Mouse (Mus musculus) gastrocnemius, postnatal 25 days (tissue): ENCODE results near the gene Cox10. TPM values are rescaled to one million over a fixed set of nuclear protein-coding genes. Genes with fewer than 3 reads are reported as not detected.

Source experiments
- DNase-seq: peaks from one replicate; pipeline ENCODE4 v3.0.0; 2022
- total RNA-seq, 2 experiments: library from RNA; stranded (reverse); gene quantifications; 1 replicate in 1 of 2; 2 replicates in 1 of 2; pipeline ENCODE4 v1.2.3; 2021

The Cox10 gene
- total RNA-seq, 2 experiments from 2014 or later, result 38.0 to 42.0 TPM

- DNase-seq, result no peak
Measured at GRCm38 (mm10) chr11:64047432-64047831, 31.8 kb downstream of the Cox10 start.

GRCm38 (mm10) chr11:64045041-64045440 lies 34.2 kb downstream of the Cox10 start:
- DNase-seq, result no peak

GRCm38 (mm10) chr11:64044024-64044423 lies 35.2 kb downstream of the Cox10 start:
- no peak for DNase-seq

- DNase-seq, result no peak
Measured at GRCm38 (mm10) chr11:64041281-64041680, 38.0 kb downstream of the Cox10 start.

GRCm38 (mm10) chr11:64039600-64039999 lies 39.7 kb downstream of the Cox10 start:
- DNase-seq, result no peak

- DNase-seq, result no peak
Measured at GRCm38 (mm10) chr11:64037471-64038125, 41.7 kb downstream of the Cox10 start.

- DNase-seq, result no peak
Measured at GRCm38 (mm10) chr11:64036306-64036705, 43.0 kb downstream of the Cox10 start.

GRCm38 (mm10) chr11:64035709-64036108 lies 43.6 kb downstream of the Cox10 start:
- DNase-seq, result no peak

GRCm38 (mm10) chr11:64034686-64035085 lies 44.6 kb downstream of the Cox10 start:
- peak; percentile 18 for DNase-seq

- DNase-seq, result no peak
Measured at GRCm38 (mm10) chr11:64027423-64027822, 51.8 kb downstream of the Cox10 start.

- DNase-seq, result no peak
Measured at GRCm38 (mm10) chr11:64025843-64026242, 53.4 kb downstream of the Cox10 start.

- no peak for DNase-seq
Measured at GRCm38 (mm10) chr11:64024575-64024974, 54.7 kb downstream of the Cox10 start.

GRCm38 (mm10) chr11:64023380-64023981 lies 55.8 kb downstream of the Cox10 start:
- DNase-seq, result no peak

GRCm38 (mm10) chr11:64022403-64023047 lies 56.7 kb downstream of the Cox10 start:
- no peak for DNase-seq

GRCm38 (mm10) chr11:64019235-64019634 lies 60.0 kb downstream of the Cox10 start:
- no peak for DNase-seq

GRCm38 (mm10) chr11:64018165-64018564 lies 61.1 kb downstream of the Cox10 start:
- no peak for DNase-seq

- no peak for DNase-seq
Measured at GRCm38 (mm10) chr11:64015309-64015708, 64.0 kb downstream of the Cox10 start.

GRCm38 (mm10) chr11:64010724-64011496 lies 68.4 kb downstream of the Cox10 start:
- no peak for DNase-seq

GRCm38 (mm10) chr11:64004152-64004551 lies 75.1 kb downstream of the Cox10 start:
- DNase-seq, result no peak

- DNase-seq, result no peak
Measured at GRCm38 (mm10) chr11:64003484-64003883, 75.8 kb downstream of the Cox10 start.

GRCm38 (mm10) chr11:64002629-64003028 lies 76.6 kb downstream of the Cox10 start:
- DNase-seq, result no peak

GRCm38 (mm10) chr11:64001111-64001510 lies 78.2 kb downstream of the Cox10 start:
- no peak for DNase-seq
